Mouse (Mus musculus): ENCODE data around the gene Hsd17b1. TPM values are rescaled to one million over a fixed set of nuclear protein-coding genes. Genes with fewer than 3 reads are reported as not detected.

Hsd17b1 gene
- polyA plus RNA-seq, 1 experiment from 2014 or later: 0.17 TPM

DNA sequence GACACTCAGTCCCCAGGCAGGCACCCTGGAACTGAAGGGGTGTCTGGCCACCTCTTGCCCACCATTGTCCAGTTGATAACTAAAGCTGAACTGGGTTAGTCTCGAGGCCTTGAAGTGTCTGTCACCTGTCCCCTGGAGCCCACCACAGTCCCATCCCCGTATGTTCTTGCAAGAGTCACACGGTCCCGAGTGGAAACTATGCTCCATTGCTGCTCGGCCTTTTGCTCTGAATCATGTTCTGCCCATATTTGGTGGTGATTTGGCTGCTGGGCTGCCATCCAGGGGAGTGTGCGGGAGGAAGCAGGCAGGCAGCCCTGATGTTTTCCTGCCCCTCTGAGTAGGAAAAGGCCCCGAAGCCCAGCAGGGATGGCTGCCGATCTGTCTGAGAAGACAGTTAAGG, 18.1 kb upstream of the Hsd17b1 start:
- H3K4me2 ChIP-seq: peak overlapping the region; percentile 28
- H3K9ac ChIP-seq: peak overlapping the region; percentile 78
- H3K4me1 ChIP-seq: peaks cover 100% of the 10 kb centered on the region
- H3K9me3 ChIP-seq: no peaks in the 10 kb centered on the region
- H3K36me3 ChIP-seq: peaks cover 30% of the 10 kb centered on the region
- H3K27ac ChIP-seq (replicated peaks): peak overlapping the region; percentile 98
- no peak overlapping the region for H3K4me3 ChIP-seq
- WGBS: 8% methylated on average over 8 of the region's 8 CpGs
- no peak for ATAC-seq (ENCODE audit: extremely low read depth, insufficient number of reproducible peaks, low FRiP score, low TSS enrichment)
- no peaks in the 10 kb centered on the region for H3K27me3 ChIP-seq (replicated peaks)

DNA sequence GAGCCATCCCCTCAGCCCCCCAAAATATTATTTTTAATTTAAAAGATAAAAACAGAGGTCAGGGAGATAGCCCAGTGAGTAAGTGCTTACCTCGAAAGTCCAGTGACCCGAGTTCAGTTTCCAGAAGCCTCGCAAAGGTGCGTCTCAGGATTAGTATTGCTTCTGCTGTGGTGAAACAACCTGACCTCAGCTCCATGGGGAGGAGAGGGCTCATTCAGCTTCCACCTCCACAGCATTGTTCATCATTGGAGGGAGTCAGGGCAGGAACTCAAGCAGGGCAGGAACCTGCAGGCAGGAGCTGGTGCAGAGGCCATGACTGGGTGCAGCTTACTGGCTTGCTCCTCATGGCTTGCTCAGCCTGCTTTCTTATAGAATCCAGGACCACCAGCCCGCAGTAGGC, 17.2 kb upstream of the Hsd17b1 start:
- 81% methylated on average over 5 of the region's 5 CpGs for WGBS
- Histone ChIP-seq H3K9ac (peak overlapping the region; percentile 66; the same call in 1 of the 2 replicates), H3K9me3 (no peaks in the 10 kb centered on the region), H3K36me3 (peaks cover 22% of the 10 kb centered on the region), H3K4me2 (no peak overlapping the region), H3K27me3 (replicated peaks) (no peaks in the 10 kb centered on the region), H3K27ac (replicated peaks) (peak overlapping the region; percentile 98), H3K4me3 (no peak overlapping the region), H3K4me1 (peaks cover 99% of the 10 kb centered on the region)
- no peak for ATAC-seq (ENCODE audit: extremely low read depth, insufficient number of reproducible peaks, low FRiP score, low TSS enrichment)

DNA sequence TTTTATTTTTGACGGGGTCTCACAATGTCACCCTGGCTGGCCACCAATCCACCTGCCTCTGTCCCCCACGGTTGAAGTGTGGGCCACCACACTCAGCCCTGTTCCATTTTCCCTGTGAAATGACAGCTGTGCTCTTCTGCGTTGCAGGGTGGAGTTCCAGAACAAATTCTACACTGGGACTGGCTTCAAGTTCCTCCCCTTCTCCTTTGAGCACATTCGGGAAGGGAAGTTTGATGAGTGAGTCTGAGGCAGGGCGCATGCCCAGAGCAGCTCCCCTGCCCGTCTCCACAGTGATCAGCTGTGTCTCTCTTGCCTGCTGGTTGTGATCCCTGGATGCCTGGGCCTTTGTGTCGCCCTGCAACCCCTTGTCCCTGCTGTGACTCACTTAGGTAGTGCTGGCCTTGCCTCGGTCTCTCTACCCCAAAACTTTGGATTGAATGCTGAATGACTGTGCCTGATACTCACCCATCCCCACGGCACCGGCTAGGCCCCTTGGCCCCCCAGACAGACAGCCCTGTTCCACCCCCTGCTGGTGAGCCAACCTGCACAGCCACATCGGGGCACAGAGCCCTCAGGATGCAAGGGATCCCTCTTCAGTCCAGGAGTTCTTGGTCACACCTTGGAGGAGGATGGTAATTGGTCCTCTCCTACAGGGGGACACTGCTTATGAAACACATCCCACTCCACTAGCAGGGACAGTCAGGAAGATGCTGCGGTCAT, 15.9 kb upstream of the Hsd17b1 start:
- ATAC-seq (ENCODE audit: extremely low read depth, insufficient number of reproducible peaks, low FRiP score, low TSS enrichment): no peak
- 69% methylated on average over 12 of the region's 12 CpGs for WGBS
- H3K4me1 ChIP-seq: peaks cover 98% of the 10 kb centered on the region

DNA sequence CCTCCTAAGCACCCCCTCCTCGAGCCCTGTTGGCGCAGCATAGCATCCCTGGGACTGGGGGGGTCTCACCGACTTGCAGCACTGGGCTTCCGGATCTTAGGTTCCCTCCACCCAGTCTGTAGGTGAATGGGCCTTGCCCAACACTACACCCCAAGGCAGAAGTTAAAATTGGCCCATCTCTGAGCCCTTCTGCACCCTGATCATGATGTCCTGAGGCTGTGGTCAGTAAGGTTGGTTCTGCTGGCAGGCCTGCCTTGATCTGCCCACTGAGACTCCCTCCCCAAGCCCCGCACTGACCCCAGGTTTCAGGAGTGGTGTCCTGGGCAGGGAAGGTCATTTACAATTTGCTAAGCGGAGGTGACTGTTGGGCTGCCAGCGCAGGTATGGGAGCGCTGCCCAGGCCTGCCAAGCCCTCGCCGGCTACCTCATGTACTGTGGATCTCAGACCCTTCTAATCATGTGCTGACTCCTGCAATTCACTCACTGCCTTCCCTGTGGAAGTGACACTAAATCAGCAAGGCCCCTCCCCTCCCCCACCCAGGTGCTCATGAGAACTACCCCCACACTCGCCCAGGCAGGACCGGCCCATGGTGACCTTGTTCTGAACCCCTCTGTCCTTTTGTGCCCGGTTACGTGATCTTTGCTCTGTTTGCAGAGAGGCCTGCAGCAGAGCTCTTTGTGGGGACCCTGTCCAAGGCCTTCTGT, 15.1 kb upstream of the Hsd17b1 start:
- no peaks in the 10 kb centered on the region for H3K9me3 ChIP-seq
- H3K9ac ChIP-seq: peak overlapping the region; percentile 66
- H3K4me2 ChIP-seq: peak overlapping the region; percentile 43
- ATAC-seq (ENCODE audit: extremely low read depth, insufficient number of reproducible peaks, low FRiP score, low TSS enrichment): no peak
- peak overlapping the region; percentile 1; the same call in 1 of the 2 replicates for H3K4me3 ChIP-seq
- H3K4me1 ChIP-seq: peaks cover 90% of the 10 kb centered on the region
- H3K36me3 ChIP-seq: peaks cover 17% of the 10 kb centered on the region
- peak overlapping the region; percentile 98 for H3K27ac ChIP-seq (replicated peaks)
- 47% methylated on average over 14 of the region's 14 CpGs for WGBS
- H3K27me3 ChIP-seq (replicated peaks): no peaks in the 10 kb centered on the region

More for the DNA sequence above, 15.9 kb upstream of the Hsd17b1 start:
- Histone ChIP-seq H3K27me3 (replicated peaks) (no peaks in the 10 kb centered on the region), H3K9ac (peak overlapping the region; percentile 66), H3K4me2 (no peak overlapping the region), H3K4me3 (no peak overlapping the region), H3K9me3 (no peaks in the 10 kb centered on the region), H3K36me3 (peaks cover 21% of the 10 kb centered on the region), H3K27ac (replicated peaks) (peak overlapping the region; percentile 98)

DNA sequence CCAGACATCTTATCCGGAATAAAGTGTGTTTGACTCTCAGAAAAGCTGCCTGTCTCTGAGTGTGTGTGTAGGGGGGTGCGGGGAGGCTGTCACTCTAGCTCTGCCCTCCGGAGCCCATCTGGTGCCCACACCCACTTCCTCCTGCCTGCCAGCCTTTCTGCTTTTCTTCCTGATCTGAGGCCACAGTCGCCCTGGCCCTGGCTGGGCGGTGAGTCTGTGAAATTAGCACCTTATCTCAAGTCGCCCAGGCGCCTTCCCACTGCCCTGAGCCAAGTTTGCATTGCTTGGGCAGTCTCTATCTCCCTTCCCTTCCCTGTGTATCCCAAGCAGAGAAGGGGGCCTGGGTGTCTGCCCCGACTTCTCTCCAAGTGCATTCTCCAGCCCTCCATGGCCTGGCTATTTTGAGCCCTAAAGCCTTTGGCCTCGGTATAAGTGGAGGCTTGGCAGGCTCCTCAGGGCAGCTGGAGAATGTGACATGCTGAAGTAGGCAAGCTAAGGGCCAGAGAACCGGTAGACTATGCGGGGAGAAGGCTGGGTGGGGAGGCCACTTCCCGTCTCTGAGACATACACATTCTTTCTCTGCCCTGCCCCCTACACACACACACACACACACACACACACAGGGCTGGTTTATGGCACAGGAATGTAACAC, 14.4 kb upstream of the Hsd17b1 start:
- Histone ChIP-seq H3K9me3 (no peaks in the 10 kb centered on the region), H3K4me2 (peak overlapping the region; percentile 43), H3K36me3 (peaks cover 17% of the 10 kb centered on the region), H3K9ac (peak overlapping the region; percentile 66), H3K27me3 (replicated peaks) (no peaks in the 10 kb centered on the region), H3K27ac (replicated peaks) (peak overlapping the region; percentile 98), H3K4me1 (peaks cover 83% of the 10 kb centered on the region), H3K4me3 (peak overlapping the region; percentile 1; the same call in 1 of the 2 replicates)
- ATAC-seq (ENCODE audit: extremely low read depth, insufficient number of reproducible peaks, low FRiP score, low TSS enrichment): peak; percentile 62
- 2% methylated on average over 12 of the region's 12 CpGs for WGBS

DNA sequence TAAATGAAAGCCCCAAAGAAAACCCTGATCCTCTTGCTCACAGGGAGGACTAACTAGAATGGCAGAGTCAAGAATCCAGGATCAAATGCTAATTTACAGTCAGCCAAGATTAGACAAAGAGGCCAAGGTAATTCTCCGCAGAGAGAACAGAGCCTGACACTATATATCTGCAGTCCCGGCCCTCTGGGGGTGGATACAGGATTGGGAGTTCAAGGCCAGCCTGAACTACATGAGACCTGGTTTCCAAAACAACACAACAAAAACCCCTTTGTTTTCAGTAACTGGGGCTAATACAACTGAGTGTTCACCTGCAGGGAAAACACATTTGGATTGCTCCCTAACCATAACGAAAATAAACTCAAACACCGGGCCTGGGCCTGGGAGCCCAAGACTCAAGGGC, 13.7 kb upstream of the Hsd17b1 start:
- H3K4me3 ChIP-seq: no peak overlapping the region
- peak overlapping the region; percentile 66 for H3K9ac ChIP-seq
- WGBS: 50% methylated on average over 4 of the region's 4 CpGs
- peaks cover 80% of the 10 kb centered on the region for H3K4me1 ChIP-seq
- peak overlapping the region; percentile 43 for H3K4me2 ChIP-seq
- H3K27ac ChIP-seq (replicated peaks): peak overlapping the region; percentile 98
- no peaks in the 10 kb centered on the region for H3K27me3 ChIP-seq (replicated peaks)
- ATAC-seq (ENCODE audit: extremely low read depth, insufficient number of reproducible peaks, low FRiP score, low TSS enrichment): no peak
- peaks cover 17% of the 10 kb centered on the region for H3K36me3 ChIP-seq
- H3K9me3 ChIP-seq: no peaks in the 10 kb centered on the region

DNA sequence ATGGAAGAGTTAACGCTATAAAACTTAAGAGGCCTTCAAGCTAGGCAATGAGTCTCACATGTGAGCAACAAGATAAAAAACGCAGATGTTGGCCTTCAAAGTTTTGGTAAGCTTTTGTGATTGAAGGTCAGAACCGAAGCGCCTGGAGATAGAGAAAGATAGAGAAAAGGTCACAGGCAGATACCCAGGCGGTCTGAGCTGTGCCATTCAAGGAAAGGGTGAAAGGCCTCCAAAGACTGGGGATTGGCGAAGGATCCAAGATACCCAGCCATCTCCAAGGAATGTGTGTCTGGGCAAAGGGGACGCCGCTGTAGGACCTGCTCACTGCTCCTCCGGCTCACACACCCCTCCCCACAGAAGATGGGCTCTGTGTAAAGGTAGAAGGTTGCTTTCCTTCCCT, 13.2 kb upstream of the Hsd17b1 start:
- Histone ChIP-seq H3K27ac (replicated peaks) (peak overlapping the region; percentile 98), H3K4me1 (peaks cover 76% of the 10 kb centered on the region), H3K9me3 (no peaks in the 10 kb centered on the region), H3K4me2 (no peak overlapping the region), H3K9ac (peak overlapping the region; percentile 41), H3K4me3 (no peak overlapping the region), H3K27me3 (replicated peaks) (no peaks in the 10 kb centered on the region), H3K36me3 (peaks cover 17% of the 10 kb centered on the region)
- no peak for ATAC-seq (ENCODE audit: extremely low read depth, insufficient number of reproducible peaks, low FRiP score, low TSS enrichment)
- 71% methylated on average over 9 of the region's 9 CpGs for WGBS

DNA sequence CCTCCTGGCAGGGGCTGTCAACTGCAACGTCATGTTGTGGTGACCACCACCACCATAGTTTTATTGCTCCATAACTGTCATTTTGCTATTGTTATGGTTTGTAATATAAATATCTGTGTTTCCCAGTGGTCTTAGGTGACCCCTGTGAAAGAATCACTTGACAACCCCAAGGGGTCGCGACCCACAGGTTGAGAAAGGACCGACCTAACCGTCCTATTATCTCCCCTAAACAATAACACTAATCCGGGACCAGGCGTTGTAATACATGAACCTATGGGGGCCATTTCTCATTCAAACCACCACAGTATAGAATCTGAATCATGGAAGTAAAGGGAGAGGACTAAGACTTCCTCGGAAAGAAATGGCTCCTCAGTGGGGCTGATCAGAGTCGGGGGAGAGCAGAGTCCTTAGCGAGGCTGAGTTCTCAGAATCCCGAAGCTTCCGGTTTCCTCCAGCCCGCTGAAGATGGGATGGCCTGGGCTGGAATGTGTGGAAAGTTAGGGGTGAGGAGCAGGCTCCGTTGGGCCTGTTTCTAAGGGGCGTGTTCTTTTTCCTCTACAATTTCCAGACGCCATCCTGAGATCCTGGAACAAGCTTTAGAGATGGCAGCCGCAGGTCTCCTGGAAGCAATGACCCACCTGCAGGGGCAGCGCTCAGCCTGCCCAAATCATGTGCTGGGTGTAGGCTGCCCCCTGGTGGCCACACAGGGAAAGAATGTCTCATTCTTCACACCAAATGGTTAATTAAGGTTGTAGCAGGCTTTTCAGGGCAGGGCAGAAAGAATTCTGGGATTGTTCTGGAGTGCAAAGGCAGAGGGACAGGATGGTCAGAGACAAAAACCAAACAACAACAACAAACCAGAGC, 11.4 kb upstream of the Hsd17b1 start:
- Histone ChIP-seq H3K36me3 (peaks cover 9% of the 10 kb centered on the region), H3K4me2 (peak overlapping the region; percentile 67), H3K27ac (replicated peaks) (peak overlapping the region; percentile 1), H3K4me3 (peak overlapping the region; percentile 36), H3K27me3 (replicated peaks) (0 out of 2 replicates have a peak, but pooled peaks cover 2% of the 10 kb centered on the region), H3K4me1 (peaks cover 68% of the 10 kb centered on the region), H3K9me3 (no peaks in the 10 kb centered on the region), H3K9ac (peak overlapping the region; percentile 53)
- no peak for ATAC-seq (ENCODE audit: extremely low read depth, insufficient number of reproducible peaks, low FRiP score, low TSS enrichment)
- 19% methylated on average over 18 of the region's 18 CpGs for WGBS

DNA sequence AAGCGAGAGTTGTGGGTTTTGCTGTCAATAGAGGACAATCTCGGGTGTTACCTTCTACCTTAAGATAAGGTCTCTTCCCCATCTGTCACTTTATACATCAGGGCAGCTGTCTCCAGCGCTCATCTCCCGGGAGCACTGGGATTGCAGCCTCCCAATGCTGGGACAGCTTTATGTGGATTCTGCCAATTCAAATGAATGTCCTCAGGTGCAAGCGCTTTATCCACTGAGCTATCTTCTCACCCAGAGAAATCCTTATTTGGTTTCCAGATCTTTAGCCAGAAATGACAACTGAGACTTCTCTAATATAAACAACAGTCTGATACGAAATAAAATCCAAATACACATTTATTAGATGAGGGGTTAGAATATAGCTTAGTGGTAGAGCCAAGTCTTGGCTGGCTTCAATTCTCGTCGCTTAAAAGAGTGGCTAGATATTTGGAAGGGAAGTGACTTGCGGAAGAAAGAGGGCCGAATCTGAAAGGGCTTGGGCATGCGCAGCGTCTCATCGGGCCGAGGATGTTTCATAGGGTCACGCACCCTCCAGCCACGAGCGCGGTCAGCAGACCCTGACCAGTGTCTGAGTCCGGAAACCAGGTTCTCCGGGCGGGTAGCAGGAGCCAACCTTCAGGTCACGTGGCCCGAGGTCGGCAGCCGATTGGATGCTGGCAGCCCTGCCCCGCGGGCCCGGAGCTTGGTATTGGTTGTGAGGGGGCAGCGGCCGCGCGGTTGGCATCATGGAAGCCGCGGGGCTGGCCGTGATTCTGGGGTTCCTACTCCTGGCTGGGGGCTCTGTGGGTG, 8.6 kb upstream of the Hsd17b1 start, which contains the start of gene Naglu:
Gene Naglu (plus strand): TSS at position 622 of the 798 bp plus-strand sequence.
- ATAC-seq (ENCODE audit: extremely low read depth, insufficient number of reproducible peaks, low FRiP score, low TSS enrichment): peak; percentile 67
- H3K9me3 ChIP-seq: no peaks in the 10 kb centered on the region
- H3K4me3 ChIP-seq: peak within 1 kb of the TSS; percentile 62
- H3K4me2 ChIP-seq: peak within 1 kb of the TSS; percentile 85
- H3K4me1 ChIP-seq: peaks cover 40% of the 10 kb centered on the region
- H3K9ac ChIP-seq: peak within 1 kb of the TSS; percentile 89
- H3K27me3 ChIP-seq (replicated peaks): peaks cover 8% of the 10 kb centered on the region
- 4% methylated on average over 35 of the region's 35 CpGs for WGBS
- peaks cover 5% of the 10 kb centered on the region; the same call in 1 of the 2 replicates for H3K36me3 ChIP-seq
- H3K27ac ChIP-seq (replicated peaks): 0 out of 2 replicates have a peak within 1 kb of the TSS, but pooled peaks have one; percentile 17

DNA sequence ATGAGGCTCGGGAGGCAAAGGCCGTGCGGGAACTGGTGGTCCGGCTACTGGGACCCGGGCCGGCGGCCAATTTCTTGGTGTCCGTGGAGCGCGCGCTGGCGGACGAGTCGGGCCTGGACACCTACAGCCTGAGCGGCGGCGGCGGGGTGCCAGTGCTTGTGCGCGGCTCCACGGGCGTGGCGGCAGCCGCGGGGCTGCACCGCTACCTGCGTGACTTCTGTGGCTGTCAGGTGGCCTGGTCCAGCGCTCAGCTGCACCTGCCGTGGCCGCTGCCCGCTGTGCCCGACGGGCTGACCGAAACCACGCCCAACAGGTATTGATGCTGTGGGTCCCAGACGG, 8.1 kb upstream of the Hsd17b1 start:
- H3K9me3 ChIP-seq: no peaks in the 10 kb centered on the region
- under 1% methylated on average over 36 of the region's 36 CpGs for WGBS
- peaks cover 5% of the 10 kb centered on the region; the same call in 1 of the 2 replicates for H3K36me3 ChIP-seq
- H3K4me2 ChIP-seq: peak overlapping the region; percentile 85
- no peak overlapping the region for H3K27ac ChIP-seq (replicated peaks)
- H3K4me3 ChIP-seq: peak overlapping the region; percentile 62
- peak overlapping the region; percentile 89 for H3K9ac ChIP-seq
- peak; percentile 26; the same call in 1 of the 2 replicates for ATAC-seq (ENCODE audit: extremely low read depth, insufficient number of reproducible peaks, low FRiP score, low TSS enrichment)
- peaks cover 34% of the 10 kb centered on the region for H3K4me1 ChIP-seq
- H3K27me3 ChIP-seq (replicated peaks): peaks cover 8% of the 10 kb centered on the region

All from heart, embryonic 13.5 days (tissue).